7 mouse cellular contexts compared by ENCODE assay signal in genomic region chr3:95280747-95281146, GRCm38 (mm10). TPM values are rescaled to one million over a fixed set of nuclear protein-coding genes. Genes with fewer than 3 reads are reported as not detected.
DNase-seq lines count a peak whose midpoint lies in the region; ATAC-seq and TF ChIP-seq lines count a peak whose summit lies in the region.

No protein-coding gene starts in this region.

- H3K4me2 ChIP-seq in hindbrain, embryonic 11.5 days (replicated peaks; ENCODE audit: low read depth, low read length) = peak overlapping the region; percentile 40
- peak overlapping the region; percentile 53 for H3K4me2 ChIP-seq in myocyte (ENCODE audit: low read depth)

- peak overlapping the region; percentile 51 for H3ac ChIP-seq in myocyte (ENCODE audit: control insufficient read depth, insufficient read length)

- no peak for TF ChIP-seq POLR2A in myocyte (IDR thresholded peaks at IDR 0.05; ENCODE audit: insufficient read length, low read depth)

- peak; percentile 12 to 28 for DNase-seq in thymus, postnatal 36 days
- no peak for DNase-seq in thymus, postnatal 25 days
- DNase-seq in cerebellum, postnatal 25 days = peak; percentile 57 to 62
- peak; percentile 40 for DNase-seq in hindbrain, embryonic 11.5 days (ENCODE audit: low spot score)
- DNase-seq in liver = peak; percentile 23
- no peak for DNase-seq in frontal cortex, postnatal 25 days (ENCODE audit: low spot score in 2 of 2)

- no peaks in the 10 kb centered on the region for H3K9me3 ChIP-seq in hindbrain, embryonic 11.5 days (ENCODE audit: control insufficient read depth, low read length)

- no peak for ATAC-seq in hindbrain, embryonic 11.5 days (ENCODE audit: low FRiP score)

- H3K4me3 ChIP-seq in hindbrain, embryonic 11.5 days (ENCODE audit: low read depth, low read length) = peak overlapping the region; percentile 75
- peak overlapping the region; percentile 84 for H3K4me3 ChIP-seq in myocyte

- no peaks in the 10 kb centered on the region for H3K27me3 ChIP-seq in hindbrain, embryonic 11.5 days (ENCODE audit: control insufficient read depth, insufficient read depth, low read length)
- H3K27me3 ChIP-seq in myocyte (ENCODE audit: control insufficient read depth, insufficient read depth, insufficient read length) = no peaks in the 10 kb centered on the region

- H3K27ac ChIP-seq in hindbrain, embryonic 11.5 days (ENCODE audit: low read depth, low read length) = no peak overlapping the region

- no peaks in the 10 kb centered on the region for H3K36me3 ChIP-seq in hindbrain, embryonic 11.5 days (ENCODE audit: control insufficient read depth, insufficient read depth, low read length)
- H3K36me3 ChIP-seq in myocyte (ENCODE audit: control insufficient read depth, insufficient read depth) = no peaks in the 10 kb centered on the region

- no peaks in the 10 kb centered on the region; the same call in 1 of the 2 replicates for H3K4me1 ChIP-seq in hindbrain, embryonic 11.5 days (replicated peaks; ENCODE audit: control insufficient read depth, insufficient read depth, low read length)

- H3K79me2 ChIP-seq in myocyte (ENCODE audit: control insufficient read depth, insufficient read depth) = peaks cover 34% of the 10 kb centered on the region

- peak overlapping the region; percentile 74 for H3K9ac ChIP-seq in hindbrain, embryonic 11.5 days (ENCODE audit: low read depth, low read length)

- WGBS in hindbrain, embryonic 11.5 days = 31% methylated on average over 8 of the region's 8 CpGs

TF ChIP-seq in myocyte, 11 proteins besides CTCF, POLR2A, EP300 and RAD21:
- no peak for TF ChIP-seq CEBPB (IDR thresholded peaks at IDR 0.05; ENCODE audit: insufficient read depth, poor library complexity, severe bottlenecking)
- TF ChIP-seq MYOD1 (IDR thresholded peaks at IDR 0.05; ENCODE audit: control insufficient read depth in 1 of 3, insufficient read length in 2 of 3, low read depth in 2 of 3) = peak in 2 of 3 experiments; percentile 52 to 67
- peak; percentile 2 for TF ChIP-seq TCF3 (IDR thresholded peaks at IDR 0.05; ENCODE audit: insufficient read length, low read depth)
- no peak for TF ChIP-seq POLR2AphosphoS2 (IDR thresholded peaks at IDR 0.05; ENCODE audit: insufficient read length, low read depth)
- TF ChIP-seq MYOG (IDR thresholded peaks at IDR 0.05; ENCODE audit: control insufficient read depth in 1 of 3, insufficient read depth in 1 of 3, insufficient read length in 2 of 3, low read depth in 2 of 3) = peak in 2 of 3 experiments; percentile 78 to 83
- TF ChIP-seq USF1 (IDR thresholded peaks at IDR 0.05; ENCODE audit: low read depth) = no peak
- peak; percentile 52 for TF ChIP-seq TCF12 (IDR thresholded peaks at IDR 0.05; ENCODE audit: insufficient read depth, poor library complexity, severe bottlenecking)
TF ChIP-seq in myocyte: peak in this region for 4.

RNA-seq across cellular contexts. Expression of gene Mindy1, which starts 0.4 kb away (rescaled TPM):
- polyA plus RNA-seq in hindbrain, embryonic 11.5 days (2014; fragmentation: Nextera tagmentation; extraction: Ambion mirVana) = 42.2 and 46.5 TPM in 2 replicates
- 33.3 TPM for polyA plus RNA-seq in myocyte (2012; fragmentation: generic; extraction: Trizol)

RNA-seq across cellular contexts. Expression of gene Prune1, which starts 1.1 kb away (rescaled TPM):
- polyA plus RNA-seq in hindbrain, embryonic 11.5 days (2014; fragmentation: Nextera tagmentation; extraction: Ambion mirVana) = 31.0 and 31.3 TPM in 2 replicates
- 43.1 TPM for polyA plus RNA-seq in myocyte (2012; fragmentation: generic; extraction: Trizol)

RNA-seq across cellular contexts. Expression of gene Anxa9, which starts 26.2 kb away (rescaled TPM):
- 1.6 and 2.1 TPM in 2 replicates for polyA plus RNA-seq in hindbrain, embryonic 11.5 days (2014; fragmentation: Nextera tagmentation; extraction: Ambion mirVana)
- 1.5 TPM for polyA plus RNA-seq in myocyte (2012; fragmentation: generic; extraction: Trizol)

RNA-seq across cellular contexts. Expression of gene Bnipl, which starts 29.8 kb away (rescaled TPM):
- polyA plus RNA-seq in hindbrain, embryonic 11.5 days (2014; fragmentation: Nextera tagmentation; extraction: Ambion mirVana) = 0.61 and 0.73 TPM in 2 replicates
- polyA plus RNA-seq in myocyte (2012; fragmentation: generic; extraction: Trizol) = 0.31 TPM

RNA-seq across cellular contexts. Expression of gene Cers2, which starts 33.8 kb away (rescaled TPM):
- 101 and 105 TPM in 2 replicates for polyA plus RNA-seq in hindbrain, embryonic 11.5 days (2014; fragmentation: Nextera tagmentation; extraction: Ambion mirVana)
- 116 TPM for polyA plus RNA-seq in myocyte (2012; fragmentation: generic; extraction: Trizol)

Comparison
In these comparisons a context has a peak if more than half of its experiments do, and no peak if none do; other contexts are left out.
1. DNase-seq: peak in thymus, postnatal 36 days (2 of 2), cerebellum, postnatal 25 days (2 of 2), hindbrain, embryonic 11.5 days (single experiment) and liver (single experiment); none in thymus, postnatal 25 days (single experiment) and frontal cortex, postnatal 25 days (0 of 2).